18 mouse cellular contexts compared by ENCODE assay signal in the genomic region with DNA sequence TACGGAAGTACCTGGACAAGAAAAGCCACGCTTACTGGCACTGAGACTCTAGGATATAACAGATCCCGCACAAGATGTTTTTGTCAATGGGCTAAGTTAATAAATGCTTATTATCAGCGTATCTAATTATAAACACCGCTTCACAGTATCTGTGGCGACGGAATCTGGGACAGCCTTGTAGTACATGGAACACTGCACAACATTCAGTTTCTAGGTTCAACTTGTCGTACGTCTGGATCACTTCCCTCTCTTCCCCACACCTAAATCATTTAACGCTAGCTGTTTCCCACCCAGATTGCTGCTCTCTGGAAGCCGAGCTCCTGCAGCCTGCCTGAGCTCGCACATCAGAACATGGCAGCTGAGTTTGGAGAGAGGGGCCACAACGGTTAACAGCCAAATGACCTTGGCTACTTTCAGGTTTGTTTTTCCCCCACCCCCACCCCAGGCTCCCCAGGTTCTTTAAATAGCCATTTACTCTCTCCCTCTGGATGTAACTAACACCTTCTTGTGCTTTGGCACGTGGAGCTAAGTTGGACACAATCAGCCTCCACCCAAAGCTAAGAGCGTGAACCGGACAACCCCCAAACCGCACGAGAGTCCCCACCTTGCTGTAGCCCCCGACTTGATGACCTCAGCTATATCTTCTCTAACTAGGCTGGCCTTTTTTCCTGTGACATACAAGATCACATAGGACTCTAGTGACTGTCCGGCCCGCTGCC. TPM values are rescaled to one million over a fixed set of nuclear protein-coding genes. Genes with fewer than 3 reads are reported as not detected.
DNase-seq lines count a peak whose midpoint lies in the region; ATAC-seq and TF ChIP-seq lines count a peak whose summit lies in the region.
"Had no signal": no experiment of that assay in that cellular context is flagged by ENCODE, and none has a peak within 500 bp of the region (broad histone marks: within the 10 kb centered on the region; RNA-seq: fewer than 3 reads in every experiment).

No protein-coding gene starts in this region.

- no peaks in the 10 kb centered on the region for H3K27me3 ChIP-seq in embryonic facial prominence, embryonic 12.5 days
- H3K27me3 ChIP-seq in embryonic facial prominence, embryonic 10.5 days (replicated peaks; ENCODE audit: low read depth, poor library complexity, severe bottlenecking) = no peaks in the 10 kb centered on the region
- H3K27me3 ChIP-seq in heart, postnatal 0 days (ENCODE audit: control insufficient read depth, insufficient read depth, low read length) = no peaks in the 10 kb centered on the region
- H3K27me3 ChIP-seq: forebrain, embryonic 12.5 days; midbrain, embryonic 15.5 days; stomach, embryonic 15.5 days had no signal

- no peak for TF ChIP-seq EP300 in heart, postnatal 0 days (IDR thresholded peaks at IDR 0.05; ENCODE audit: low read depth)

- 81% methylated on average over 21 of the region's 21 CpGs for WGBS in embryonic facial prominence, embryonic 12.5 days
- WGBS in embryonic facial prominence, embryonic 10.5 days = 86% methylated on average over 21 of the region's 21 CpGs
- WGBS in heart, postnatal 0 days = 37% methylated on average over 21 of the region's 21 CpGs

- no peaks in the 10 kb centered on the region for H3K36me3 ChIP-seq in embryonic facial prominence, embryonic 12.5 days
- H3K36me3 ChIP-seq in embryonic facial prominence, embryonic 10.5 days (replicated peaks) = no peaks in the 10 kb centered on the region
- H3K36me3 ChIP-seq in heart, postnatal 0 days (replicated peaks; ENCODE audit: control insufficient read depth, insufficient read depth, low read length) = no peaks in the 10 kb centered on the region
- H3K36me3 ChIP-seq: forebrain, embryonic 12.5 days; G1E; midbrain, embryonic 15.5 days; stomach, embryonic 15.5 days had no signal

- no peak overlapping the region for H3K4me2 ChIP-seq in embryonic facial prominence, embryonic 12.5 days (replicated peaks)
- peak overlapping the region; percentile 21 for H3K4me2 ChIP-seq in heart, postnatal 0 days (ENCODE audit: low read depth, low read length)
- H3K4me2 ChIP-seq: forebrain, embryonic 12.5 days; midbrain, embryonic 15.5 days; stomach, embryonic 15.5 days had no signal

- 0 out of 2 replicates have a peak overlapping the region, but pooled peaks have one; percentile 6 for H3K27ac ChIP-seq in embryonic facial prominence, embryonic 12.5 days
- no peak overlapping the region for H3K27ac ChIP-seq in embryonic facial prominence, embryonic 10.5 days (replicated peaks)
- H3K27ac ChIP-seq in heart, postnatal 0 days (ENCODE audit: low read depth) = peak overlapping the region; percentile 92
- H3K27ac ChIP-seq: forebrain, embryonic 12.5 days; left cerebral cortex, adult 2 months; liver, embryonic 14.5 days; midbrain, embryonic 15.5 days; stomach, embryonic 15.5 days had no signal

- ATAC-seq in embryonic facial prominence, embryonic 12.5 days (ENCODE audit: insufficient number of reproducible peaks, insufficient read depth, low FRiP score, low TSS enrichment) = no peak
- ATAC-seq in heart, postnatal 0 days (ENCODE audit: insufficient read depth, low read depth) = peak; percentile 86
- ATAC-seq in megakaryocyte-erythroid progenitor cell, adult 5-6 weeks (replicated peaks; ENCODE audit: low FRiP score, low TSS enrichment, poor library complexity, severe bottlenecking) = no peak
- ATAC-seq: CD4-positive, CD25-positive, alpha-beta regulatory T cell, adult 4 months; lung, postnatal 0 days; midbrain, embryonic 15.5 days had no signal

- intact Hi-C loops in heart, postnatal 25 days (cut with DNase I) = loop anchor here (5.0 kb wide), 1 partner anchor 37 kb away; no protein-coding TSS in a partner anchor

- H3K9ac ChIP-seq in embryonic facial prominence, embryonic 12.5 days = no peak overlapping the region
- H3K9ac ChIP-seq in heart, postnatal 0 days (replicated peaks; ENCODE audit: low read depth, low read length) = peak overlapping the region; percentile 50
- H3K9ac ChIP-seq: forebrain, embryonic 12.5 days; liver, embryonic 14.5 days; midbrain, embryonic 15.5 days; stomach, embryonic 15.5 days had no signal

- no peak for DNase-seq in embryonic facial prominence, embryonic 10.5 days (ENCODE audit: low spot score)
- DNase-seq in heart, adult 18-20 months = peak; percentile 58 to 59
- DNase-seq in heart, postnatal 25 days (ENCODE audit: low spot score) = no peak
- peak; percentile 46 to 54 for DNase-seq in heart, adult 9 months (ENCODE audit: low spot score in 2 of 2)
- peak; percentile 89 for DNase-seq in heart, postnatal 0 days (ENCODE audit: low spot score)
- DNase-seq in right cerebral cortex, adult 2 months (ENCODE audit: low spot score in 2 of 2) = no peak
- DNase-seq: cerebellum, postnatal 10 days; thymus, postnatal 14 days had no signal

- H3K4me1 ChIP-seq in embryonic facial prominence, embryonic 12.5 days = no peaks in the 10 kb centered on the region
- no peaks in the 10 kb centered on the region for H3K4me1 ChIP-seq in embryonic facial prominence, embryonic 10.5 days
- H3K4me1 ChIP-seq in heart, postnatal 0 days (ENCODE audit: control insufficient read depth, insufficient read depth) = peaks cover 8% of the 10 kb centered on the region
- H3K4me1 ChIP-seq: forebrain, embryonic 12.5 days; midbrain, embryonic 15.5 days; stomach, embryonic 15.5 days had no signal

- no peaks in the 10 kb centered on the region for H3K9me3 ChIP-seq in embryonic facial prominence, embryonic 12.5 days
- peaks cover 2% of the 10 kb centered on the region; the same call in 1 of the 2 replicates for H3K9me3 ChIP-seq in embryonic facial prominence, embryonic 10.5 days
- no peaks in the 10 kb centered on the region for H3K9me3 ChIP-seq in heart, postnatal 0 days (replicated peaks; ENCODE audit: control insufficient read depth, low read length)
- H3K9me3 ChIP-seq: forebrain, embryonic 12.5 days; midbrain, embryonic 15.5 days; stomach, embryonic 15.5 days had no signal

- no peak overlapping the region for H3K4me3 ChIP-seq in embryonic facial prominence, embryonic 12.5 days
- no peak overlapping the region for H3K4me3 ChIP-seq in embryonic facial prominence, embryonic 10.5 days
- H3K4me3 ChIP-seq in heart, postnatal 0 days (ENCODE audit: low read depth, low read length) = no peak overlapping the region
- H3K4me3 ChIP-seq: forebrain, embryonic 12.5 days; left cerebral cortex, adult 2 months; midbrain, embryonic 15.5 days; stomach, embryonic 15.5 days had no signal

- TF ChIP-seq CTCF in heart, postnatal 0 days (IDR thresholded peaks at IDR 0.05; ENCODE audit: low read depth) = no peak

RNA-seq across cellular contexts. Expression of a gene that starts 16.1 kb away (rescaled TPM):
- 342 and 361 TPM in 2 replicates for polyA plus RNA-seq in embryonic facial prominence, embryonic 12.5 days (2016; fragmentation: Nextera tagmentation; extraction: Ambion mirVana)
- polyA plus RNA-seq in embryonic facial prominence, embryonic 10.5 days (2016; fragmentation: Nextera tagmentation; extraction: Ambion mirVana) = 377 and 383 TPM in 2 replicates
- 10 to 100 TPM; 40.6 to 50.5 TPM for total RNA-seq in heart, adult 18-20 months (2021)
- 10 to 100 TPM; 41.7 to 47.7 TPM for total RNA-seq in heart, postnatal 25 days (2021)
- 51.8 and 63.6 TPM in 2 replicates for total RNA-seq in heart, postnatal 0 days (2014; rRNA removed; ENCODE audit: low replicate concordance)
- 97.0 and 102 TPM in 2 replicates for polyA plus RNA-seq in heart, postnatal 0 days (2015; fragmentation: Nextera tagmentation; extraction: Ambion mirVana)
- 272 and 280 TPM in 2 replicates for total RNA-seq in megakaryocyte-erythroid progenitor cell, adult 5-6 weeks (2014; fragmentation: Nextera tagmentation)
- total RNA-seq in megakaryocyte-erythroid progenitor cell, adult 5-6 weeks (2017) = 322 and 402 TPM in 2 replicates

RNA-seq across cellular contexts. Expression of a gene that starts 34.2 kb away (rescaled TPM):
- polyA plus RNA-seq in embryonic facial prominence, embryonic 12.5 days (2016; fragmentation: Nextera tagmentation; extraction: Ambion mirVana) = 177 and 187 TPM in 2 replicates
- 177 and 186 TPM in 2 replicates for polyA plus RNA-seq in embryonic facial prominence, embryonic 10.5 days (2016; fragmentation: Nextera tagmentation; extraction: Ambion mirVana)
- 10 to 100 TPM; 62.7 to 68.0 TPM for total RNA-seq in heart, adult 18-20 months (2021)
- 10 to 100 TPM; 57.7 to 67.0 TPM for total RNA-seq in heart, postnatal 25 days (2021)
- total RNA-seq in heart, postnatal 0 days (2014; rRNA removed; ENCODE audit: low replicate concordance) = 78.7 and 80.8 TPM in 2 replicates
- 107 and 111 TPM in 2 replicates for polyA plus RNA-seq in heart, postnatal 0 days (2015; fragmentation: Nextera tagmentation; extraction: Ambion mirVana)
- total RNA-seq in megakaryocyte-erythroid progenitor cell, adult 5-6 weeks (2014; fragmentation: Nextera tagmentation) = 105 and 128 TPM in 2 replicates
- 145 and 204 TPM in 2 replicates for total RNA-seq in megakaryocyte-erythroid progenitor cell, adult 5-6 weeks (2017)

RNA-seq across cellular contexts. Expression of a gene that starts 55.7 kb away (rescaled TPM):
- polyA plus RNA-seq in embryonic facial prominence, embryonic 12.5 days (2016; fragmentation: Nextera tagmentation; extraction: Ambion mirVana) = 0.19 and 0.38 TPM in 2 replicates
- 0.15 and 0.43 TPM in 2 replicates for polyA plus RNA-seq in embryonic facial prominence, embryonic 10.5 days (2016; fragmentation: Nextera tagmentation; extraction: Ambion mirVana)
- total RNA-seq in heart, adult 18-20 months (2021) = 1 to 10 TPM in 1 of 2 experiments, under 1 TPM in 1; 0.52 to 1.7 TPM
- under 1 TPM; 0.34 to 0.36 TPM for total RNA-seq in heart, postnatal 25 days (2021)
- total RNA-seq in heart, postnatal 0 days (2014; rRNA removed; ENCODE audit: low replicate concordance) = 0.15 and 0.27 TPM in 2 replicates
- 0.36 and 0.44 TPM in 2 replicates for polyA plus RNA-seq in heart, postnatal 0 days (2015; fragmentation: Nextera tagmentation; extraction: Ambion mirVana)
- 19.4 and 24.3 TPM in 2 replicates for total RNA-seq in megakaryocyte-erythroid progenitor cell, adult 5-6 weeks (2014; fragmentation: Nextera tagmentation)
- total RNA-seq in megakaryocyte-erythroid progenitor cell, adult 5-6 weeks (2017) = 19.4 and 20.1 TPM in 2 replicates
- polyA plus RNA-seq: midbrain, embryonic 15.5 days had no signal

Comparison
In these comparisons a context has a peak if more than half of its experiments do, and no peak if none do; other contexts are left out.
1. DNase-seq: peak in heart, adult 18-20 months (2 of 2), heart, adult 9 months (2 of 2) and heart, postnatal 0 days (single experiment); none in embryonic facial prominence, embryonic 10.5 days (single experiment), heart, postnatal 25 days (single experiment) and right cerebral cortex, adult 2 months (0 of 2).
2. RNA of a gene that starts 55.7 kb away (total RNA-seq): 19.4 to 24.3 TPM in megakaryocyte-erythroid progenitor cell, adult 5-6 weeks; 0.52 to 1.7 TPM in heart, adult 18-20 months, 0.34 to 0.36 TPM in heart, postnatal 25 days and 0.15 to 0.27 TPM in heart, postnatal 0 days; every median in the first group is over 4 times any median in the second.